Mouse (Mus musculus) limb, embryonic 15.5 days (tissue): Measurements from ENCODE around the gene Ptpra. TPM values are rescaled to one million over a fixed set of nuclear protein-coding genes. Genes with fewer than 3 reads are reported as not detected.

Experiments
- microRNA-seq: library from miRNA; unstranded; fragments of <30 nt; microRNA quantifications from one replicate; pipeline ENCODE4, GENCODE M21; 2016
- polyA plus RNA-seq: library from polyadenylated mRNA; unstranded; fragments of >200 nt; fragmentation: Nextera tagmentation; extraction: Ambion mirVana; gene quantifications from 2 replicates; pipeline ENCODE4 v1.2.1, GENCODE M21; 2015

The Ptpra gene
- polyA plus RNA-seq, 1 experiment from 2014 or later = 106 TPM

Small RNA genes lying within 50 kb of the gene (microRNA-seq; reads per million reads assigned to microRNA genes)
- not detected for gene Gm23876

Other genes with a start within 250 kb of the Ptpra start
- gene Nop56, start 175.8 kb upstream of the Ptpra start, polyA plus RNA-seq = 252 and 261 TPM in 2 replicates
- 144 and 154 TPM in 2 replicates for gene Idh3b, start 165.7 kb upstream of the Ptpra start, polyA plus RNA-seq
- gene Ebf4, start 155.1 kb upstream of the Ptpra start, polyA plus RNA-seq = 2.6 and 2.8 TPM in 2 replicates
- 145 and 151 TPM in 2 replicates for gene Cpxm1, start 52.7 kb upstream of the Ptpra start, polyA plus RNA-seq
- not detected in 2 replicates for gene Gm28372, start 45.0 kb upstream of the Ptpra start, polyA plus RNA-seq
- gene 1700020A23Rik, start 45.0 kb upstream of the Ptpra start, polyA plus RNA-seq = 0.37 TPM in 1 of 2 replicates, not detected in the other
- 0.14 and 0.15 TPM in 2 replicates for gene Tmem239, start 43.8 kb upstream of the Ptpra start, polyA plus RNA-seq
- gene Vps16, start 25.9 kb upstream of the Ptpra start, polyA plus RNA-seq = 94.2 and 106 TPM in 2 replicates
- 16.2 and 17.2 TPM in 2 replicates for gene Pced1a, start 25.6 kb upstream of the Ptpra start, polyA plus RNA-seq
- 93.6 and 101 TPM in 2 replicates for gene Mrps26, start 113.5 kb downstream of the Ptpra start, polyA plus RNA-seq
- gene Oxt, start 125.9 kb downstream of the Ptpra start, polyA plus RNA-seq = not detected in 2 replicates
- not detected in 2 replicates for gene Avp, start 132.3 kb downstream of the Ptpra start, polyA plus RNA-seq
- 13.2 and 14.1 TPM in 2 replicates for gene Fastkd5, start 179.7 kb downstream of the Ptpra start, polyA plus RNA-seq
- gene Ubox5, start 179.8 kb downstream of the Ptpra start, polyA plus RNA-seq = 10.8 and 11.0 TPM in 2 replicates
- 4.0 and 4.5 TPM in 2 replicates for gene Lzts3, start 192.5 kb downstream of the Ptpra start, polyA plus RNA-seq
- gene Ddrgk1, start 214.4 kb downstream of the Ptpra start, polyA plus RNA-seq = 69.6 and 71.7 TPM in 2 replicates
- gene Itpa, start 217.3 kb downstream of the Ptpra start, polyA plus RNA-seq = 90.9 and 99.1 TPM in 2 replicates
- 2.6 and 2.9 TPM in 2 replicates for gene Slc4a11, start 247.2 kb downstream of the Ptpra start, polyA plus RNA-seq